Mouse (Mus musculus) retina, postnatal 1 day (tissue): Measurements from ENCODE around the gene Gm6121.
"Not testable (repeated sequence)": the region's sequence is repeated elsewhere in the genome, so short reads cannot be mapped to it uniquely, and the experiment has no call there.

ENCODE experiments used
- DNase-seq: peaks from one replicate; pipeline ENCODE4 v3.0.0-alpha.2; 2012

The Gm6121 gene

GRCm38 (mm10) chrX:26935597-26935996 is at the start of gene Gm6121:
TSS of gene Gm6121 (minus strand) at chrX:26935697.
- not testable (repeated sequence) for DNase-seq
